Mouse (Mus musculus) lung, postnatal 0 days (tissue): ENCODE measurements at regions not wholly inside any gene's neighbourhood (a gene's known extent, or its start where the extent isn't known, plus 50 kb on each side); places are given as distances from the start of the nearest gene placed in this dataset.
A peak's percentile ranks its signal among the peaks of the same experiment; 100 is the strongest.

Experiments
- ATAC-seq: fragments of 200-750 bp; cut with Nextera tagmentation; 2 replicates; pipeline ENCODE4 v1.8.0; 2017; ENCODE audit warnings: moderate library complexity
- DNase-seq: peaks from one replicate; pipeline ENCODE4 v3.0.0-alpha.2; 2016; ENCODE audit warnings: low spot score
- H3K27ac ChIP-seq: fragments of 300-500 bp; sonication (generic); 2 replicates; pipeline ENCODE4 v1.5.1; 2014; ENCODE audit warnings: antibody characterized with exemption, mild to moderate bottlenecking, low read length, mixed read lengths
- H3K27me3 ChIP-seq: fragments of 300-500 bp; sonication (generic); replicated peaks from 2 replicates; pipeline ENCODE4 v1.6.1; 2014; ENCODE audit warnings: low read length, mixed read lengths; ENCODE audit not compliant: insufficient read depth
- H3K36me3 ChIP-seq: fragments of 300-500 bp; sonication (generic); 2 replicates; pipeline ENCODE4 v1.6.1; 2014; ENCODE audit warnings: low read length, mixed read lengths; ENCODE audit not compliant: insufficient read depth
- H3K4me1 ChIP-seq: fragments of 300-500 bp; sonication (generic); 2 replicates; pipeline ENCODE4 v1.6.1; 2014; ENCODE audit warnings: antibody characterized with exemption, low read depth, low read length, mixed read lengths; ENCODE audit not compliant: insufficient read depth
- H3K4me2 ChIP-seq: fragments of 300-500 bp; sonication (generic); replicated peaks from 2 replicates; pipeline ENCODE4 v1.6.1; 2014; ENCODE audit warnings: low read depth, mild to moderate bottlenecking, low read length, moderate library complexity, mixed read lengths
- H3K4me3 ChIP-seq: fragments of 300-500 bp; sonication (generic); 2 replicates; pipeline ENCODE4 v1.5.1; 2014; ENCODE audit warnings: low read depth, low read length
- H3K9ac ChIP-seq: fragments of 300-500 bp; sonication (generic); replicated peaks from 2 replicates; pipeline ENCODE4 v1.6.1; 2014; ENCODE audit warnings: low read depth, mild to moderate bottlenecking
- H3K9me3 ChIP-seq: fragments of 300-500 bp; sonication (generic); 2 replicates; pipeline ENCODE4 v1.6.1; 2016; ENCODE audit warnings: low read length, mixed read lengths
- CTCF ChIP-seq: IDR thresholded peaks from 2 replicates; pipeline ENCODE4 v1.5.1; 2016; ENCODE audit warnings: antibody characterized with exemption, mild to moderate bottlenecking
- EP300 ChIP-seq: IDR thresholded peaks from 2 replicates; pipeline ENCODE4 v1.6.1; 2016; ENCODE audit warnings: antibody characterized with exemption, mild to moderate bottlenecking, control low read depth
- WGBS: fragments of 180-500 bp; shearing (Covaris S2); extraction: QIAGEN DNeasy Blood & Tissue Kit; methylation state at CpG from one replicate; pipeline ENCODE4 v1.1.7; 2014; 5-methylcytosine and 5-hydroxymethylcytosine counted together

DNA sequence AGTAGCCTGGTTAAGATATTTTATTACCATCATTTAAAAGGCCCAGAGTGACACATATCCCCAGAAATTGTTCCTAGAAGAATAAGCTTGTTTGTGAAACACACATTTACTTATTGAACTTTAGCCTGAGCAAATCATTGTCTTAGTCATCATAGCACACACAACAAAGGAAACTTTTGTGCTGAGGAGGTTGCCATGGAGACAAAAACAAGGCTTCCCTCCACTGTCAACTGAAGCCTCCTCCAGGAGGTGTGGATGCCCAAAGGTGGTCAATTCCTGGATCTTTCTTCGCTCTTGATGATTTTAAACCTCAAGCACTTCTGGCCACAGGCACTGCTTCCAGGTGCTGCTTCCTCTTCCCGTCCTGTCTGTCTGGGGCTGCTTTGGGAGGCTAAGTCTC lies 167.3 kb downstream of the Gadd45g start:
- Histone ChIP-seq H3K9me3 (no peaks in the 10 kb centered on the region), H3K9ac (no peak overlapping the region), H3K36me3 (no peaks in the 10 kb centered on the region), H3K4me1 (no peaks in the 10 kb centered on the region), H3K4me2 (no peak overlapping the region), H3K27ac (no peak overlapping the region), H3K27me3 (no peaks in the 10 kb centered on the region), H3K4me3 (no peak overlapping the region)
- TF ChIP-seq CTCF (no peak), EP300 (no peak)
- no peak for ATAC-seq
- no peak for DNase-seq
- WGBS, result 79% methylated on average over 2 of the region's 2 CpGs

GRCm38 (mm10) chr13:52014566-52014965 lies 168.1 kb downstream of the Gadd45g start:
- H3K9ac ChIP-seq, result no peak overlapping the region

DNA sequence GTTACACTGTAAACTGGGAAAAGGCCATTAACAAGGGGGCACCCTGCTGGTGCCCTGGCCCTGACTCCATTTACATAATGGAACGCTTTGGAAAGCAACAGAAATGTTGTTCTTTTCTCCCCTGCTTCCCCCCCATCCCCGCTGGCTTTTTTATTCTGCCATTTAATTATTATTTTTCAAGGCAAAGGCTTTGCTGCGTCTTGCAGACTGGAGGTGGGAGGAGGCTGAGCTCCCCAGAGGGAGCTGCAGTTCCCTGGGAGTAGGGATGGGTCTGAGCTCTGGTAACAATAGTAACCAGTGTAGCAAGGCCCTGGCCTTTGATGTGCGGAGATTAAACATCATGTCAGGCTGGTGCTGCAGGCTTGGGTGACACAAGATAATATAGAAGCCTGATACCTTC lies 168.6 kb downstream of the Gadd45g start:
- H3K27me3 ChIP-seq, result no peaks in the 10 kb centered on the region
- no peak for DNase-seq
- no peaks in the 10 kb centered on the region for H3K36me3 ChIP-seq
- TF ChIP-seq CTCF (no peak), EP300 (no peak)
- H3K4me2 ChIP-seq, result no peak overlapping the region
- H3K9me3 ChIP-seq, result no peaks in the 10 kb centered on the region
- ATAC-seq, result no peak
- no peak overlapping the region for H3K27ac ChIP-seq
- H3K4me3 ChIP-seq, result no peak overlapping the region
- H3K4me1 ChIP-seq, result no peaks in the 10 kb centered on the region
- no peak overlapping the region for H3K9ac ChIP-seq
- WGBS, result 43% methylated on average over 4 of the region's 4 CpGs

More at GRCm38 (mm10) chr13:52014566-52014965, 168.1 kb downstream of the Gadd45g start:
- no peaks in the 10 kb centered on the region for H3K27me3 ChIP-seq
- no peak overlapping the region for H3K4me3 ChIP-seq
- DNase-seq (no peak), ATAC-seq (no peak)
- no peaks in the 10 kb centered on the region for H3K4me1 ChIP-seq
- no peak overlapping the region for H3K27ac ChIP-seq
- TF ChIP-seq CTCF (no peak), EP300 (no peak)
- no peaks in the 10 kb centered on the region for H3K9me3 ChIP-seq
- H3K4me2 ChIP-seq, result no peak overlapping the region
- WGBS, result 75% methylated on average over 7 of the region's 7 CpGs
- no peaks in the 10 kb centered on the region for H3K36me3 ChIP-seq

DNA sequence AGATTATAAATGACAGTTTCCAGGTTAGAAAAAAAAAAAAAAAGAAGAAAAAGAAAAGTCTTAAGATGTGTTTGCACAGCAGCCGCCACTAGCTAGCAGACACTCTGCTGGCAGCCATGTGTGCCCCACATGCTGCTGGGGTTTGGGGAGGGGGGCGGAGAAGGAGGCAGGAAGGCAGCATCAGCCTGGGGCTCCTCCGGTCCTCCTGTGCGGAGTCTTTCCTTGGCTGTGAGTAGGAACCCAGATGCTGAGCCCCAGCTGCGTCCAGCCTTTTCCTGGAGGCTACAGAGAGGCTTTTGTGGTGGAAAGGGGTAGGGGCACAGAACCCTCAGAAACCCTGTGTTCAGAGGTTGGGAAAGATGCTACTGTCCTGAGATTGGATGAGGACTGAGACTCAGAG lies 169.0 kb downstream of the Gadd45g start:
- Histone ChIP-seq H3K4me2 (no peak overlapping the region), H3K36me3 (no peaks in the 10 kb centered on the region), H3K27ac (no peak overlapping the region), H3K27me3 (no peaks in the 10 kb centered on the region), H3K9me3 (no peaks in the 10 kb centered on the region), H3K4me3 (no peak overlapping the region), H3K4me1 (no peaks in the 10 kb centered on the region), H3K9ac (no peak overlapping the region)
- ATAC-seq (no peak), DNase-seq (no peak)
- TF ChIP-seq EP300 (no peak), CTCF (no peak)
- WGBS, result 50% methylated on average over 5 of the region's 5 CpGs

GRCm38 (mm10) chr13:52017598-52018190 lies 171.2 kb downstream of the Gadd45g start:
- Histone ChIP-seq H3K9ac (no peak overlapping the region), H3K27me3 (no peaks in the 10 kb centered on the region), H3K4me3 (no peak overlapping the region), H3K9me3 (no peaks in the 10 kb centered on the region), H3K27ac (no peak overlapping the region), H3K4me1 (no peaks in the 10 kb centered on the region; the same call in 1 of the 2 replicates), H3K36me3 (no peaks in the 10 kb centered on the region), H3K4me2 (no peak overlapping the region)
- DNase-seq, result no peak
- no peak for ATAC-seq
- TF ChIP-seq EP300 (no peak), CTCF (no peak)
- 69% methylated on average over 11 of the region's 11 CpGs for WGBS

DNA sequence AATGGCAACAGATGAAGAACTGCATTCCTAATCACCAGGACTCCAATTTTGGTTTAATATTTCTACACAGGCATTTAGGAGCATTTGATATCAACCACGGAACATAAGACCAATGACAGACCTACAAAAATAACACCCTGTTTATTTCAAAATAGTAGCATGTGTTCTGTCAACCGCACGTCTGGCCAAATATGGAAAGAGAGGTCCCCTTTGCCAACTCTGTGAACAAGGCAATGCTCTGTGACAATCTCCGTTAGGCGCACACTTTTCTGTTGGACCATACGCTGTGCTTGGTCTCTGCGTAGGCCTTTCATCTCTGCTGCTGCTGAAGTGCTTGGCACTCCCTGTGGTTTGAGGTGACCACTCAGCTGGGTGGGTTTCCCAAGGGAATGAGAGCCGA lies 173.2 kb downstream of the Gadd45g start:
- DNase-seq (peak; percentile 49), ATAC-seq (no peak)
- Histone ChIP-seq H3K4me1 (peaks cover 11% of the 10 kb centered on the region), H3K27me3 (no peaks in the 10 kb centered on the region), H3K27ac (no peak overlapping the region), H3K4me3 (no peak overlapping the region), H3K36me3 (no peaks in the 10 kb centered on the region), H3K9ac (no peak overlapping the region), H3K9me3 (no peaks in the 10 kb centered on the region), H3K4me2 (no peak overlapping the region)
- 72% methylated on average over 8 of the region's 8 CpGs for WGBS
- TF ChIP-seq EP300, result no peak
- TF ChIP-seq CTCF, result no peak

DNA sequence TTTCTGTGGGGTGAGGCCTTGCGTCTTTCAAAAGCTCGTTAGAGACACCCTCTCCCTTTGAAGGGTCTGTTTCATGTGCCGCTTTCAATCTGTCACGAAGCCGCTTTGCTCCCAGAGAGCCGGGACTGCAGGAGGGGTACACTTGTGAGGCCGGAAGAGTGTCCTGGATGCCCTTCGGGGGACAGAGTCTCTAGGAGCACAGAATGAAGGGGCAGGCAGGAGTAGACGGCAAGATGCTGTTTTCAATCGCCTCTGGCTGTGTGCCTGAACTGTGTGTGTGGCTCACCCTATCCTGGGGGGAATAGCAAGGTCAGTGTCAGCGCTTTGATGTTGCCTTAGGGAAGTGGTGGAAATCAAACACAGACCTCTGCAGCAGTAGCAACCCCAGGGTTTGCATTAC lies 174.7 kb downstream of the Gadd45g start:
- H3K27me3 ChIP-seq, result no peaks in the 10 kb centered on the region
- H3K36me3 ChIP-seq, result no peaks in the 10 kb centered on the region
- ATAC-seq (no peak), DNase-seq (no peak)
- H3K4me2 ChIP-seq, result no peak overlapping the region
- TF ChIP-seq EP300, result no peak
- TF ChIP-seq CTCF, result no peak
- no peak overlapping the region for H3K27ac ChIP-seq
- no peak overlapping the region for H3K9ac ChIP-seq
- peaks cover 21% of the 10 kb centered on the region for H3K4me1 ChIP-seq
- no peaks in the 10 kb centered on the region for H3K9me3 ChIP-seq
- 31% methylated on average over 11 of the region's 11 CpGs for WGBS
- no peak overlapping the region for H3K4me3 ChIP-seq
